Mouse (Mus musculus): ENCODE data around the gene Nupr1.

- TF ChIP-seq CTCF (conservative IDR thresholded peaks at IDR 0.05; ENCODE audit: low read length), result no peak
- TF ChIP-seq NANOG (IDR thresholded peaks at IDR 0.05; ENCODE audit: borderline replicate concordance, low read length), result no peak
Measured at GRCm38 (mm10) chr7:126678545-126679341, 48.1 kb upstream of the Nupr1 start.
